ENCODE assay signal across 15 mouse cellular contexts in genomic region chr3:86116951-86117350, GRCm38 (mm10). TPM values are rescaled to one million over a fixed set of nuclear protein-coding genes. Genes with fewer than 3 reads are reported as not detected.
DNase-seq lines count a peak whose midpoint lies in the region; ATAC-seq and TF ChIP-seq lines count a peak whose summit lies in the region.
"Had no signal": no experiment of that assay in that cellular context is flagged by ENCODE, and none has a peak within 500 bp of the region (broad histone marks: within the 10 kb centered on the region; RNA-seq: fewer than 3 reads in every experiment).

No protein-coding gene starts in this region.

- intact Hi-C loops in gastrocnemius, adult 2 months (cut with DNase I) = no loop called here

- ATAC-seq in liver, postnatal 0 days = no peak
- no peak for ATAC-seq in G1E (ENCODE audit: extremely low read depth, insufficient number of reproducible peaks, low FRiP score, poor library complexity, severe bottlenecking)
- ATAC-seq in megakaryocyte progenitor cell, adult 5-6 weeks (replicated peaks; ENCODE audit: poor library complexity) = peak; percentile 56; the same call in 1 of the 2 replicates
- ATAC-seq: forebrain, embryonic 16.5 days; hindbrain, embryonic 16.5 days had no signal

- peaks cover 3% of the 10 kb centered on the region; the same call in 1 of the 2 replicates for H3K9me3 ChIP-seq in liver, postnatal 0 days (ENCODE audit: low read length)
- H3K9me3 ChIP-seq in G1E (replicated peaks) = peaks cover 7% of the 10 kb centered on the region
- H3K9me3 ChIP-seq: stomach, embryonic 15.5 days had no signal

- H3K4me3 ChIP-seq in gastrocnemius, adult 2 months = no peak overlapping the region
- no peak overlapping the region for H3K4me3 ChIP-seq in liver, postnatal 0 days (ENCODE audit: low read depth, low read length)
- H3K4me3 ChIP-seq in G1E (ENCODE audit: low read depth, low read length) = no peak overlapping the region
- H3K4me3 ChIP-seq: stomach, embryonic 15.5 days had no signal

- DNase-seq in gastrocnemius, adult 2 months = no peak
- DNase-seq in gastrocnemius, adult 8-10 months (ENCODE audit: low spot score in 2 of 2) = no peak
- no peak for DNase-seq in liver, postnatal 0 days
- DNase-seq in liver (no peak), G1E (ENCODE audit: low spot score) (no peak)
- no peak for DNase-seq in urinary bladder, postnatal 14 days (ENCODE audit: low spot score)
- DNase-seq in gastrocnemius, adult 18-20 months (ENCODE audit: low spot score) = no peak
- DNase-seq: adrenal gland, postnatal 36 days; B cell, adult 2 months; cerebellum, adult 11 months; kidney, postnatal 14 days had no signal

- TF ChIP-seq EP300 in liver, postnatal 0 days (IDR thresholded peaks at IDR 0.05; ENCODE audit: low read depth) = no peak

- no peaks in the 10 kb centered on the region for H3K4me1 ChIP-seq in liver, postnatal 0 days (ENCODE audit: insufficient read depth)
- H3K4me1 ChIP-seq in G1E (ENCODE audit: insufficient read depth, low read depth, low read length) = peaks cover 23% of the 10 kb centered on the region

- H3K27me3 ChIP-seq in liver, postnatal 0 days (ENCODE audit: insufficient read depth, low read length) = no peaks in the 10 kb centered on the region
- H3K27me3 ChIP-seq in G1E (ENCODE audit: insufficient read depth, low read length) = no peaks in the 10 kb centered on the region
- H3K27me3 ChIP-seq: stomach, embryonic 15.5 days had no signal

- TF ChIP-seq CTCF in gastrocnemius, adult 2 months (IDR thresholded peaks at IDR 0.05) = peak; percentile 49
- peak; percentile 58 for TF ChIP-seq CTCF in liver, postnatal 0 days (IDR thresholded peaks at IDR 0.05; ENCODE audit: low read depth)
- TF ChIP-seq CTCF in G1E (IDR thresholded peaks at IDR 0.05; ENCODE audit: low read depth, low read length) = 0 out of 2 replicates have a peak, but pooled peaks have one; percentile 5

- H3K36me3 ChIP-seq in liver, postnatal 0 days (replicated peaks; ENCODE audit: insufficient read depth, low read length) = peaks cover 16% of the 10 kb centered on the region
- H3K36me3 ChIP-seq in G1E (replicated peaks) = no peaks in the 10 kb centered on the region

- no peak overlapping the region for H3K9ac ChIP-seq in liver, postnatal 0 days (replicated peaks)
- H3K9ac ChIP-seq: stomach, embryonic 15.5 days had no signal

- WGBS in liver, postnatal 0 days (ENCODE audit: insufficient replicate concordance) = 92% methylated on average over 4 of the region's 4 CpGs

- H3K4me2 ChIP-seq in liver, postnatal 0 days (ENCODE audit: low read depth, low read length) = no peak overlapping the region
- H3K4me2 ChIP-seq: stomach, embryonic 15.5 days had no signal

- H3K27ac ChIP-seq in gastrocnemius, adult 2 months = no peak overlapping the region
- no peak overlapping the region for H3K27ac ChIP-seq in liver, postnatal 0 days (ENCODE audit: low read depth)
- H3K27ac ChIP-seq: stomach, embryonic 15.5 days had no signal

RNA-seq across cellular contexts. Expression of gene Rps3a1, which starts 25.6 kb away (rescaled TPM):
- total RNA-seq in gastrocnemius, adult 2 months (2021) = 100 to 1,000 TPM; 405 to 499 TPM
- total RNA-seq in gastrocnemius, adult 8-10 months (2022) = 100 to 1,000 TPM; 415 to 510 (median 453) TPM
- polyA plus RNA-seq in liver, postnatal 0 days (2015; fragmentation: Nextera tagmentation; extraction: Ambion mirVana) = 751 and 788 TPM in 2 replicates
- total RNA-seq in G1E (2014; fragmentation: Nextera tagmentation) (451 and 470 TPM in 2 replicates), G1E (2017) (886 and 1,461 TPM in 2 replicates)
- polyA plus RNA-seq in G1E (2012) = 23.2 and 80.9 TPM in 2 replicates
- total RNA-seq in megakaryocyte progenitor cell, adult 5-6 weeks (2015) = 3,851 and 3,962 TPM in 2 replicates
- total RNA-seq in megakaryocyte progenitor cell, adult 5-6 weeks (2017) = 6,854 and 7,683 TPM in 2 replicates
- 100 to 1,000 TPM; 426 to 436 TPM for total RNA-seq in gastrocnemius, adult 18-20 months (2021)

Comparison
In these comparisons a context has a peak if more than half of its experiments do, and no peak if none do; other contexts are left out.
1. CTCF ChIP-seq: peak in every context shown above with its lines; median percentile 58 in liver, postnatal 0 days; 49 in gastrocnemius, adult 2 months; 5 in G1E.